Mouse (Mus musculus) heart, embryonic 10.5 days (tissue): ENCODE measurements around the gene Cacnb2. TPM values are rescaled to one million over a fixed set of nuclear protein-coding genes. Genes with fewer than 3 reads are reported as not detected.

Experiments
- DNase-seq: peaks from one replicate; pipeline ENCODE4 v3.0.0-alpha.2; 2017; ENCODE audit warnings: low spot score
- H3K27ac ChIP-seq: fragments of 300-500 bp; sonication (generic); 2 replicates; pipeline ENCODE4 v1.5.1; 2016; ENCODE audit warnings: mild to moderate bottlenecking
- H3K27me3 ChIP-seq: fragments of 300-500 bp; sonication (generic); 2 replicates; pipeline ENCODE4 v1.6.1; 2016; ENCODE audit warnings: mild to moderate bottlenecking; ENCODE audit not compliant: poor library complexity, insufficient read depth, severe bottlenecking
- H3K36me3 ChIP-seq: fragments of 300-500 bp; sonication (generic); 2 replicates; pipeline ENCODE4 v1.6.1; 2016; ENCODE audit warnings: mild to moderate bottlenecking, moderate library complexity
- H3K4me1 ChIP-seq: fragments of 300-500 bp; sonication (generic); 2 replicates; pipeline ENCODE4 v1.6.1; 2016; ENCODE audit warnings: mild to moderate bottlenecking
- H3K4me3 ChIP-seq: fragments of 300-500 bp; sonication (generic); 2 replicates; pipeline ENCODE4 v1.5.1; 2016; ENCODE audit warnings: mild to moderate bottlenecking, moderate library complexity
- H3K9me3 ChIP-seq: fragments of 300-500 bp; sonication (generic); 2 replicates; pipeline ENCODE4 v1.6.1; 2016; ENCODE audit warnings: mild to moderate bottlenecking, moderate library complexity
- WGBS: fragments of 180-500 bp; shearing (Covaris S2); methylation state at CpG from one replicate; pipeline ENCODE4 v1.1.7; 2016; 5-methylcytosine and 5-hydroxymethylcytosine counted together
- polyA plus RNA-seq: library from polyadenylated mRNA; unstranded; fragments of >200 nt; fragmentation: Nextera tagmentation; extraction: Ambion mirVana; gene quantifications from 2 replicates; pipeline ENCODE4 v1.2.1, GENCODE M21; 2016

Gene Cacnb2
- polyA plus RNA-seq, 1 experiment from 2014 or later = 8.3 TPM

- Histone ChIP-seq H3K9me3 (no peaks in the 10 kb centered on the region), H3K4me1 (peaks cover 13% of the 10 kb centered on the region; the same call in 1 of the 2 replicates), H3K36me3 (no peaks in the 10 kb centered on the region), H3K27ac (no peak overlapping the region), H3K27me3 (no peaks in the 10 kb centered on the region), H3K4me3 (no peak overlapping the region)
- DNase-seq = no peak
- 47% methylated on average over 2 of the region's 2 CpGs for WGBS
These were observed 218.1 kb downstream of the Cacnb2 start for GRCm38 (mm10) chr2:14820946-14821345.

- H3K27me3 ChIP-seq = no peaks in the 10 kb centered on the region
- peak; percentile 86 for DNase-seq
- no peak overlapping the region for H3K4me3 ChIP-seq
- 0 out of 2 replicates have a peak overlapping the region, but pooled peaks have one; percentile 36 for H3K27ac ChIP-seq
- peaks cover 20% of the 10 kb centered on the region for H3K4me1 ChIP-seq
- H3K9me3 ChIP-seq = no peaks in the 10 kb centered on the region
- H3K36me3 ChIP-seq = no peaks in the 10 kb centered on the region
These were observed 220.2 kb downstream of the Cacnb2 start for GRCm38 (mm10) chr2:14823105-14823504.

DNA sequence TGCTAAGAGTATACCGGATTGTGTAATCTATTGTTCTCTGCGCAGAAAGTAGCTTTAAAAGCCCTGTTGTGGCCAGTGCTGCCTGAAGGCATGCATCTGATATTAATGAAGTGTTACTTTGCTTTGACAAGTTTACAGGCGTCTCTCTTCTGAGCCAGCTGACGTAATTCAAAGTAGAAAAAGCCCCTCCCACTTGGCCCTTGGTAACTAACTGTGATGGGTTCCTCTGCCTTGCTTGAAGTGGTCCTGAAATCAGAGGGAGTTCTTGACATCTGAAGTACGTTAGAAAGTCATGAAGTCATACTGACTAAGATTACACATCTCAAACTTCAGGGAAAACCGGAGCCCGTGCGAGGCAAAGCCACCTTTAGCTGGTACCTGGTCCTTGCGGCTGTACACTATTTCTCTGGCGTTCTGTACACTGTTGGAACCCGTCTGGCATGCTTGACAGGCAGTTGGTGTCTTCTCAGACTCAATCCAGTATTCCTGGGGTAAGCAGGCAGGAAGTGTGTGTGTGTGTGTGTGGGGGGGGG, 221.0 kb downstream of the Cacnb2 start:
- Histone ChIP-seq H3K4me3 (peak overlapping the region; percentile 37), H3K4me1 (peaks cover 28% of the 10 kb centered on the region), H3K27me3 (no peaks in the 10 kb centered on the region), H3K36me3 (no peaks in the 10 kb centered on the region), H3K9me3 (no peaks in the 10 kb centered on the region), H3K27ac (peak overlapping the region; percentile 71)
- WGBS = 27% methylated on average over 11 of the region's 11 CpGs
- DNase-seq = no peak

DNA sequence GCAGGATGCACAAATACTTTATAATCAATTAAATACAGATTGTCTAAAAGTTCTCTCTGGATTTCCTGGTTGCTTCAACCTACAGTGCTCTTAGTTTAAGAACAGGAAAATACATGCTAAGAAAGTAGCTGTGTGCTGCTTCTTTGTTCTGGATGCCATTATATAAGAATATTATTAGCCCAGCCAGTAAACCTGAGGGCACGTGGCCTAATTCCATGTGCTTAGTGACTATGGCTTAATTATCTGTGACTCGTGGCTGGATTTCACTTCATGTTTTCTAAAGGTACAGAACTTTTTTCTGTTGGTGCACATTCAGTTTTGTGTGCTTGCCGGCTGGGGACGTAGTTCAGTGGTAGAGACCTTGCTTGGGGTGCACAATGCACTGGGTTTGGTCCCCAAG, 222.3 kb downstream of the Cacnb2 start:
- Histone ChIP-seq H3K27me3 (no peaks in the 10 kb centered on the region), H3K9me3 (no peaks in the 10 kb centered on the region), H3K4me3 (no peak overlapping the region), H3K27ac (no peak overlapping the region), H3K4me1 (peaks cover 35% of the 10 kb centered on the region), H3K36me3 (no peaks in the 10 kb centered on the region)
- 85% methylated on average over 4 of the region's 4 CpGs for WGBS
- DNase-seq = no peak

DNA sequence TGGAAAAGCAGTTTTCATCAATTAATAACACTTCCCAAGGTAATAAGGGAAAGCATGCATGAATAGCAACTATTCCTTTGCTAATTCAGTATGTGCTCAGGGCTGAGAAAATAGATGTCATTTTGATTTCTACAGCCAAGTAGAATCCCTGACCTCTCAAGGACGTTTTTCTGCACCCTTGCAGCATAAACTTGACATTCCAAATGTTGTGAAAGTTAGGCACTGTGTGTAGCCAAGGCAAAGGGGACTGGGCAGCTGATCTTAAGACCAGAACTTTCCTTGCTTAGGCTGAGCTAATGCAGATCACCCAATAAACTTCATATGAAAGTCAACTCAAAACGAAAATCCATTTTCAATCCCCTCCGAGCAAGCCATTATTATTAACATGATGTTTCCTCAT, 226.6 kb downstream of the Cacnb2 start:
- no peaks in the 10 kb centered on the region for H3K36me3 ChIP-seq
- H3K9me3 ChIP-seq = no peaks in the 10 kb centered on the region
- peaks cover 23% of the 10 kb centered on the region for H3K4me1 ChIP-seq
- H3K27ac ChIP-seq = no peak overlapping the region
- DNase-seq = no peak
- H3K27me3 ChIP-seq = no peaks in the 10 kb centered on the region
- WGBS = 66% methylated on average over 3 of the region's 3 CpGs
- H3K4me3 ChIP-seq = no peak overlapping the region

- DNase-seq = no peak
- 73% methylated on average over 2 of the region's 2 CpGs for WGBS
- Histone ChIP-seq H3K27ac (no peak overlapping the region), H3K4me3 (no peak overlapping the region), H3K36me3 (no peaks in the 10 kb centered on the region), H3K9me3 (no peaks in the 10 kb centered on the region), H3K4me1 (peaks cover 26% of the 10 kb centered on the region), H3K27me3 (no peaks in the 10 kb centered on the region)
These were observed 228.4 kb downstream of the Cacnb2 start for GRCm38 (mm10) chr2:14831308-14831707.

DNA sequence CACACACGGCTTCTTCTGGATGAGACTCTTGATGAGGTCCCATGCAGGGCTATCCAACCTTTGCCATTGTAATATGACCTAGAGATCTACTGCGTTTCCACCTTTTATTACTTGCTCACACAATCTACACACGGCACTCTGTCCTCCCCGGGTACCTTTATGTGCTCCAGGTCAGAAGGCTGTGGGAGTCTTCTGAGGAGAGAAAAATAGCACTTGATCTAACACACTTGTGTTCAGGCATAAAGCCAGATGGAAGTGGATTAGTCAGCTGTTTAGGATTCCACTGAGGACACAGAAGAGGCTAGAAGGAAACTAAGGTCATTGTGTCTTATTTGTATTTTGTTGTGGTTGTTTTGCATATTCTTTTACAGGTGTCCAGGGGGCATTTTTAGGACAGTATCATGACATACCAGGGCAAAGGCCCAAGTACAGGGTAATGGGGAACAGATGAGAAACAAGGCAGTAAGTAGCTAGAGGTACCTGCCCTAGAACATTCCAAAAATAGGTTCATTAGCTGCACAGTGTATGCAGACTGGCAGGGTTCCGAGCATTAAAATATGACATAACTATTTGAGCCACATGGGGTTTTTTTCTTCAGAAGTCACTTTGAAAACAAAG, 231.9 kb downstream of the Cacnb2 start:
- no peak for DNase-seq
- no peaks in the 10 kb centered on the region for H3K36me3 ChIP-seq
- H3K27ac ChIP-seq = no peak overlapping the region
- no peak overlapping the region for H3K4me3 ChIP-seq
- 71% methylated on average over 5 of the region's 5 CpGs for WGBS
- no peaks in the 10 kb centered on the region for H3K9me3 ChIP-seq
- H3K27me3 ChIP-seq = no peaks in the 10 kb centered on the region
- H3K4me1 ChIP-seq = peaks cover 9% of the 10 kb centered on the region; the same call in 1 of the 2 replicates

GRCm38 (mm10) chr2:14841272-14841671, 238.4 kb downstream of the Cacnb2 start:
- H3K36me3 ChIP-seq = no peaks in the 10 kb centered on the region
- DNase-seq = no peak
- H3K4me3 ChIP-seq = no peak overlapping the region
- no peak overlapping the region for H3K27ac ChIP-seq
- no peaks in the 10 kb centered on the region for H3K27me3 ChIP-seq
- 68% methylated on average over 1 of the region's 1 CpGs for WGBS
- peaks cover 5% of the 10 kb centered on the region; the same call in 1 of the 2 replicates for H3K4me1 ChIP-seq
- H3K9me3 ChIP-seq = no peaks in the 10 kb centered on the region

- H3K36me3 ChIP-seq = no peaks in the 10 kb centered on the region
These were observed 243.8 kb downstream of the Cacnb2 start for GRCm38 (mm10) chr2:14846727-14847126.

DNA sequence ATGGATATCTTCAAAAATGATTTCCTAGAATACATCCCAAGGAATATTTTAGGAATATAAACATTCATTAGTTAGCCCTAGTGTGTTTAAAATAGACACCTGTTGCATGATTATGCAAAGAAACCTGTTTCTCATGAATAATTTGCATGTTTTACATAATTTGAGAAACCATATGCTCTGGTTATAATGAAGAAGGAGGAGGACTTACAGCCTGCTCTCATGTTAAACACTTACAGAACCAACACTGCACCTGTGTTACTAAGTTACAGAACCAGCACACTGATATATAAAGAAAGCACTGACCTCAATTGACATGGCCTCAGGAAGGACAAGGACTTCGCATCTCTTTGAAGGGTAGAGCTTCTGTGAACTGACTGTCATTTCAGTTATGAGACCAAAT, 244.3 kb downstream of the Cacnb2 start:
- no peaks in the 10 kb centered on the region for H3K9me3 ChIP-seq
- H3K36me3 ChIP-seq = no peaks in the 10 kb centered on the region
- no peaks in the 10 kb centered on the region for H3K4me1 ChIP-seq
- no peak for DNase-seq
- no peaks in the 10 kb centered on the region for H3K27me3 ChIP-seq
- no peak overlapping the region for H3K27ac ChIP-seq
- no peak overlapping the region for H3K4me3 ChIP-seq
- WGBS = 84% methylated on average over 1 of the region's 1 CpGs

More at GRCm38 (mm10) chr2:14846727-14847126, 243.8 kb downstream of the Cacnb2 start:
- no peak for DNase-seq
- no peaks in the 10 kb centered on the region for H3K9me3 ChIP-seq
- no peaks in the 10 kb centered on the region for H3K4me1 ChIP-seq
- H3K27me3 ChIP-seq = no peaks in the 10 kb centered on the region
- no peak overlapping the region for H3K4me3 ChIP-seq
- H3K27ac ChIP-seq = no peak overlapping the region
- WGBS = 77% methylated on average over 1 of the region's 1 CpGs

- H3K36me3 ChIP-seq = no peaks in the 10 kb centered on the region
- no peaks in the 10 kb centered on the region for H3K27me3 ChIP-seq
- no peak for DNase-seq
- no peaks in the 10 kb centered on the region for H3K9me3 ChIP-seq
- H3K4me3 ChIP-seq = no peak overlapping the region
- H3K27ac ChIP-seq = no peak overlapping the region
- 87% methylated on average over 1 of the region's 1 CpGs for WGBS
- H3K4me1 ChIP-seq = no peaks in the 10 kb centered on the region
These were observed 247.9 kb downstream of the Cacnb2 start for GRCm38 (mm10) chr2:14850831-14851230.

DNA sequence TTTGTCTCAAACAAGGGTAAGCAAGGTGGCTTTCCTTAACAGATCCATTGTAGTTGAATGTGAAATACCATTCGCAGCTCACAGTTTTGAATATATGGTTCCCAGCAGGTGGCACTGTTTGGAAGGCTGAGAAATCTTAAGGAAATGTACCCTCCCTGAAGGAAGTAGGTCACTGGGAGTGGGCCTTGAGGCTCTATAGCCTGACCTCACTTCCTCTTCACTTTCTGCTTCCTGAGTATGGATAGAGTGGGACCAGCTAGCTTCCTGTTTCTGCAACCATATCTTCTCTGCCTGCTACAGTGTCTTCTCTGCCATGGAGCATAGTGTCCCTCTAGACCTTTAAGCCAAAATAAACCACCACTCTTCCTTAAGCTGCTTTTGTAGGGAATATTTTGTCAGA, 248.5 kb downstream of the Cacnb2 start:
- WGBS = 79% methylated on average over 1 of the region's 1 CpGs
- DNase-seq = no peak
- Histone ChIP-seq H3K4me3 (no peak overlapping the region), H3K4me1 (no peaks in the 10 kb centered on the region), H3K27me3 (no peaks in the 10 kb centered on the region), H3K9me3 (no peaks in the 10 kb centered on the region), H3K36me3 (no peaks in the 10 kb centered on the region), H3K27ac (no peak overlapping the region)

- Histone ChIP-seq H3K36me3 (no peaks in the 10 kb centered on the region), H3K4me3 (no peak overlapping the region), H3K9me3 (no peaks in the 10 kb centered on the region), H3K4me1 (no peaks in the 10 kb centered on the region), H3K27me3 (no peaks in the 10 kb centered on the region), H3K27ac (no peak overlapping the region)
- no peak for DNase-seq
- whole genome bisulfite sequencing = 90% methylated on average over 2 of the region's 2 CpGs
These were observed 251.2 kb downstream of the Cacnb2 start for GRCm38 (mm10) chr2:14854054-14854453.

DNA sequence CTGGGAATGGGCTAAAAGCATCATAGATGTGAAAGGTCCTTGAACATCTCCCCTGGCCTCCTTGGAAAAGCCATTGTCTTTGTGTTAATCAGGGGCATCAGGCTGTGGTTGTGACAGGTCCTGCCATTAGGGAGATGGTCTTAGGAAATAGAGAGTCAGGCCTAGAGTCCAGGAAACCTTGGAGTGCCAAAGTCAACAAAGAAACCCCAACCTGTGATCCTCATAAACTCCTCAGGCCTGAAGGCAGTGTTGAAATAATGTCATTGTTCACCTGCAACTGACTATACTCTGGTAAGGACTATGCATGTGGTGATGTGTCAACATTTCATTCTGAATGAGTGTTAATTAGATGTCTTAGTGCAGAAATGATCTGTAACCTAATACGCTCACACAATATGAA, 255.4 kb downstream of the Cacnb2 start:
- Histone ChIP-seq H3K4me1 (peaks cover 14% of the 10 kb centered on the region), H3K27ac (no peak overlapping the region), H3K27me3 (no peaks in the 10 kb centered on the region), H3K9me3 (no peaks in the 10 kb centered on the region), H3K36me3 (no peaks in the 10 kb centered on the region), H3K4me3 (no peak overlapping the region)
- DNase-seq = no peak
- 100% methylated on average over 1 of the region's 1 CpGs for WGBS
